Mouse (Mus musculus) lung, postnatal 0 days (tissue): Measurements from ENCODE around the gene Slc2a2. TPM values are rescaled to one million over a fixed set of nuclear protein-coding genes. Genes with fewer than 3 reads are reported as not detected.

Experiments
- ATAC-seq: fragments of 200-750 bp; cut with Nextera tagmentation; 2 replicates; pipeline ENCODE4 v1.8.0; 2017; ENCODE audit warnings: moderate library complexity
- DNase-seq: peaks from one replicate; pipeline ENCODE4 v3.0.0-alpha.2; 2016; ENCODE audit warnings: low spot score
- H3K27ac ChIP-seq: fragments of 300-500 bp; sonication (generic); 2 replicates; pipeline ENCODE4 v1.5.1; 2014; ENCODE audit warnings: antibody characterized with exemption, mild to moderate bottlenecking, low read length, mixed read lengths
- H3K27me3 ChIP-seq: fragments of 300-500 bp; sonication (generic); replicated peaks from 2 replicates; pipeline ENCODE4 v1.6.1; 2014; ENCODE audit warnings: low read length, mixed read lengths; ENCODE audit not compliant: insufficient read depth
- H3K36me3 ChIP-seq: fragments of 300-500 bp; sonication (generic); 2 replicates; pipeline ENCODE4 v1.6.1; 2014; ENCODE audit warnings: low read length, mixed read lengths; ENCODE audit not compliant: insufficient read depth
- H3K4me1 ChIP-seq: fragments of 300-500 bp; sonication (generic); 2 replicates; pipeline ENCODE4 v1.6.1; 2014; ENCODE audit warnings: antibody characterized with exemption, low read depth, low read length, mixed read lengths; ENCODE audit not compliant: insufficient read depth
- H3K4me2 ChIP-seq: fragments of 300-500 bp; sonication (generic); replicated peaks from 2 replicates; pipeline ENCODE4 v1.6.1; 2014; ENCODE audit warnings: low read depth, mild to moderate bottlenecking, low read length, moderate library complexity, mixed read lengths
- H3K4me3 ChIP-seq: fragments of 300-500 bp; sonication (generic); 2 replicates; pipeline ENCODE4 v1.5.1; 2014; ENCODE audit warnings: low read depth, low read length
- H3K9ac ChIP-seq: fragments of 300-500 bp; sonication (generic); replicated peaks from 2 replicates; pipeline ENCODE4 v1.6.1; 2014; ENCODE audit warnings: low read depth, mild to moderate bottlenecking
- H3K9me3 ChIP-seq: fragments of 300-500 bp; sonication (generic); 2 replicates; pipeline ENCODE4 v1.6.1; 2016; ENCODE audit warnings: low read length, mixed read lengths
- CTCF ChIP-seq: IDR thresholded peaks from 2 replicates; pipeline ENCODE4 v1.5.1; 2016; ENCODE audit warnings: antibody characterized with exemption, mild to moderate bottlenecking
- EP300 ChIP-seq: IDR thresholded peaks from 2 replicates; pipeline ENCODE4 v1.6.1; 2016; ENCODE audit warnings: antibody characterized with exemption, mild to moderate bottlenecking, control low read depth
- WGBS: fragments of 180-500 bp; shearing (Covaris S2); extraction: QIAGEN DNeasy Blood & Tissue Kit; methylation state at CpG from one replicate; pipeline ENCODE4 v1.1.7; 2014; 5-methylcytosine and 5-hydroxymethylcytosine counted together
- polyA plus RNA-seq: library from polyadenylated mRNA; unstranded; fragments of >200 nt; fragmentation: Nextera tagmentation; extraction: Ambion mirVana; gene quantifications from 2 replicates; pipeline ENCODE4 v1.2.1, GENCODE M21; 2015

The Slc2a2 gene
- polyA plus RNA-seq, 1 experiment from 2014 or later, result 0.24 TPM

DNA sequence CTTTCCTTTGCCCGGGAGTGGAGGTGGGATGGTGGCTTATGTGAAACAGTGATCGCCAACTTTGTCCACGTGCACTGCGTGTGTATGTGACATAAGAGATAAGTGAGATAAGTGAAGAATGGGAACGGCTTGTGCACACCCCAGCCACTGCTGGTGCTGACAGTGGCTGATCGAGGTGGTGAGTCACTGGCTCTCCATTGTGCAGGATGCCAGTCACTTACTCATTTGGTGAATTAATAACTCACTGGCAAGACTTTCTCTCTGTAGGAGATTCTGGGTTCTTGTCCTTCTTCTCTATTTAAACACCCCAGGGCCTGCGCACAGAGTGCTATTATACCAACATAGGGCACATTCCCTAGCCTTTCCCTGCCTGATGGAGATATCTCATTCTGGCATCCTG, 24.1 kb downstream of the Slc2a2 start:
- peaks cover 5% of the 10 kb centered on the region; the same call in 1 of the 2 replicates for H3K4me1 ChIP-seq
- H3K9ac ChIP-seq, result no peak overlapping the region
- no peak overlapping the region for H3K4me3 ChIP-seq
- H3K27me3 ChIP-seq, result no peaks in the 10 kb centered on the region
- ATAC-seq (peak; percentile 91), DNase-seq (peak; percentile 60)
- 0 out of 2 replicates have a peak overlapping the region, but pooled peaks have one; percentile 5 for H3K4me2 ChIP-seq
- peak overlapping the region; percentile 21; the same call in 1 of the 2 replicates for H3K27ac ChIP-seq
- H3K9me3 ChIP-seq, result no peaks in the 10 kb centered on the region
- peak; percentile 50; the same call in 1 of the 2 replicates for TF ChIP-seq EP300
- TF ChIP-seq CTCF, result no peak
- no peaks in the 10 kb centered on the region for H3K36me3 ChIP-seq
- 26% methylated on average over 7 of the region's 7 CpGs for WGBS

DNA sequence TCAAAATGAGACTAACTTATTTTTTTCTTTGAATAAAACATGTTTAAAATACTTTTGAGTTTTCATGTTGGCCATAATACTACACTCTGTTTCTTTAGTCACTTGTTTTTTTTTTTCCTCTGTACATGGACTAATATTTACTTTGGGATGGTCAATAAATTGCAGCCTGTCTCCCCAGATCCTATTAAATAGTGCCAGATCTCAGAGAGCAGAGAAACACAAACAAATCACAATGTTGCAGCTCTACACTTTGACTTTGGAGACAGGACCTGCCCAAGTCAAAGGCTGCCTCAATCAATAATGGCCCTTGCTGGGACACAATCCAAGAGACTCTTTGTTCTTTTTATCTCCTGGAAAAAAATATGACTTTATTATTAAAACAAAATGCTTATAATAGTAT, 24.8 kb downstream of the Slc2a2 start:
- H3K4me1 ChIP-seq, result peaks cover 5% of the 10 kb centered on the region; the same call in 1 of the 2 replicates
- no peak for TF ChIP-seq CTCF
- TF ChIP-seq EP300, result no peak
- no peak overlapping the region for H3K9ac ChIP-seq
- H3K4me3 ChIP-seq, result no peak overlapping the region
- no peaks in the 10 kb centered on the region for H3K27me3 ChIP-seq
- H3K36me3 ChIP-seq, result no peaks in the 10 kb centered on the region
- no peaks in the 10 kb centered on the region for H3K9me3 ChIP-seq
- H3K27ac ChIP-seq, result no peak overlapping the region
- ATAC-seq (no peak), DNase-seq (no peak)
- H3K4me2 ChIP-seq, result no peak overlapping the region

DNA sequence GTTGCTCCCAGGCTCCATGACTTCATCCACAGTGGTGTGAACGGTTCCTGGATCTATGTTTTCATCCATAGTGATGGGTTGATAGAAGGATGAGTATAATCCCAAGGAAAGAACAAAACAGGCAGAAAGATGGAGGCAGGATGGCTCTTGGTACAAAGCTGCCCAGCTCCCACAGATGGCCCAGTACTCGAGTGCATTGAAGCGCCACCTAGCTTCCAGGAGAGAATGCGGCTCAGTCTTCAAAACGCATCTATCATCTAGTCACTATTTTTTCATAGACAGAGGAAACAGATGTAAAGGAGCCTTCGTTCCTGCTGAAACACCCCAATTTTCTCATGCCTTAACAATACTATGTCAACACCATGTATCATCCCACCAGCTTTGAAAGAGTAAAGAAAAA, 25.8 kb downstream of the Slc2a2 start:
- no peak for TF ChIP-seq EP300
- TF ChIP-seq CTCF, result peak; percentile 37; the same call in 1 of the 2 replicates
- no peaks in the 10 kb centered on the region for H3K36me3 ChIP-seq
- ATAC-seq (no peak), DNase-seq (no peak)
- H3K4me2 ChIP-seq, result no peak overlapping the region
- peaks cover 5% of the 10 kb centered on the region; the same call in 1 of the 2 replicates for H3K4me1 ChIP-seq
- WGBS, result 59% methylated on average over 6 of the region's 6 CpGs
- H3K9me3 ChIP-seq, result no peaks in the 10 kb centered on the region
- H3K9ac ChIP-seq, result no peak overlapping the region
- H3K27me3 ChIP-seq, result no peaks in the 10 kb centered on the region
- H3K4me3 ChIP-seq, result no peak overlapping the region
- no peak overlapping the region for H3K27ac ChIP-seq

DNA sequence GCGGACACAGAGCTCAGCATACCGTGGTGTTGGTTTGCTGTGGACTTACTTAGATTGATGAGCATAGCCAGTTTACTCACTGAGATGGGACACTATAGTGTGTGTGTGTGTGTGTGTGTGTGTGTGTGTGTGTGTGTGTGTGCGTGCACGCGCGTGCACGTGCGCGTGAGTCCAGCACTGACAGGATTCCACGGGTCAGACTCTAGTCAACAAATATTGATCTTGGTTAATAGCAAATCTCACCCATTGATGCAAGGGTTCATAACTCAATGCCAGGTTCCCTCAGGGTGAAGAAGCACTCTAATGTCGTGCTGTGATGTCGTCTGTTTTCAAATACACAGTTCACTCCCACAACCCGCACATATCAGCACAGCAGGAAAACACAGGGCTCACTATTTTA, 27.5 kb downstream of the Slc2a2 start:
- DNase-seq (no peak), ATAC-seq (no peak)
- Histone ChIP-seq H3K4me2 (no peak overlapping the region), H3K9ac (no peak overlapping the region), H3K9me3 (no peaks in the 10 kb centered on the region), H3K27me3 (no peaks in the 10 kb centered on the region), H3K4me1 (peaks cover 5% of the 10 kb centered on the region; the same call in 1 of the 2 replicates), H3K4me3 (no peak overlapping the region), H3K27ac (no peak overlapping the region), H3K36me3 (no peaks in the 10 kb centered on the region)
- TF ChIP-seq CTCF, result no peak
- no peak for TF ChIP-seq EP300
- 77% methylated on average over 13 of the region's 13 CpGs for WGBS

DNA sequence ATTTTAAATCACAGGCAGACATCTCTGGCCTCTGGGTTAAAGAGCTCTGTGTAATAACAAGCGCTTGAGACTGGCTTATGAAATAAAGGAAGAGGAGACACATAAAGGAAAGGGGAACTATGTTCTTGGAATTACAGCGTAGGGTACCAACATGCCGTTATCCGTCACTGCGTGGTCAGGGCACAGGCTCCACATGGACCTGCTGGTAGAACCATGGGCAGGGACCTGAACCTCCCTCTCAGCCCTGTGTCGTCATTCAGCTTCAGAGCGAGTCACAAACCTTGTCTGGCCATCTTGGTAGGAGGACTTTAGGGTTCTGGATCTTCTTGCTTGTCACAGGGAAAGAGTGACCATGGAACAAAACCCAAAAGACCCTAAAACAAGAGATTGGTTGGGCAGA, 28.7 kb downstream of the Slc2a2 start:
- Histone ChIP-seq H3K4me3 (no peak overlapping the region), H3K36me3 (no peaks in the 10 kb centered on the region), H3K27ac (no peak overlapping the region), H3K9me3 (no peaks in the 10 kb centered on the region), H3K4me2 (no peak overlapping the region), H3K4me1 (peaks cover 4% of the 10 kb centered on the region; the same call in 1 of the 2 replicates), H3K9ac (no peak overlapping the region), H3K27me3 (no peaks in the 10 kb centered on the region)
- no peak for TF ChIP-seq CTCF
- no peak for TF ChIP-seq EP300
- 95% methylated on average over 7 of the region's 7 CpGs for WGBS
- ATAC-seq (no peak), DNase-seq (no peak)

DNA sequence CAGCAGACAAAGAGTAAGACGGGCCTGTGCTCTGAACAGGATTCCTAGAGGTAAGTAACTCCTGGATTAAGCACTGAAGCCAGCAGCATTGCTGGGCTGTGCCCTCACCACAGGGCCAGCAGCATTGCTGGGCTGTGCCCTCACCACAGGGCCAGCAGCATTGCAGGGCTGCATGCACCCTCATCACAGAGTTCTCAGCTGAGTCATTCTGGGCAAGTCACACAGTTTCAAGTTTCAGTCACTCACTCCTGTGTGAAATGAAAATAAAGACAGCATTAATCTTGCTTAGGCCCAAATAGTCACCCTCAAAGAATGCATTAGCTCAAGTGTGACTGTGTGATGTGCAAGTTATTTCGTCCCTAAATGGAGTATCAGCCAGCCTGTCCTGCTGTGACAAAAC, 37.0 kb downstream of the Slc2a2 start:
- no peaks in the 10 kb centered on the region for H3K36me3 ChIP-seq

DNA sequence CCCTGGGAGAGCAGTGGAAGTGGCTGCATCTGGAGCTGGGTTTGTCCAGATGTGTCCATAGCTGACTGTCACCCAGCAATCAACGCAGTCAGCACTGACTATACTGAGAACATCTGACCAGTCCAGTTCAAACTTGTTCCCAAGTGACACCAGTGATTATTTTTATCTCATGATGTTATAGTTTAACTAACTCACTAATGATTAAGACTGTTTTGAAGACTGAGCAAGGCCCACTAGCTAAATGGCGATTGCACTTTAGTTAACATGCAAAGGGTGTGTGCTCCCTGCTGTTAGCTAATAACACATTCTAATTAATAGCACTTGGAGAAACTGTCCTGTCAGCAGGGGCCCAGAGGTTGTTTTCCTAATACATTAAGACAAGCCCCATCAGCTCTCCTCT, 39.3 kb downstream of the Slc2a2 start:
- H3K9ac ChIP-seq, result no peak overlapping the region
- H3K36me3 ChIP-seq, result no peaks in the 10 kb centered on the region
- H3K27ac ChIP-seq, result no peak overlapping the region
- H3K27me3 ChIP-seq, result no peaks in the 10 kb centered on the region
- 60% methylated on average over 2 of the region's 2 CpGs for WGBS
- no peak overlapping the region for H3K4me2 ChIP-seq
- ATAC-seq (no peak), DNase-seq (no peak)
- H3K4me3 ChIP-seq, result no peak overlapping the region
- H3K4me1 ChIP-seq, result no peaks in the 10 kb centered on the region
- TF ChIP-seq EP300, result no peak
- no peak for TF ChIP-seq CTCF
- no peaks in the 10 kb centered on the region for H3K9me3 ChIP-seq

More for the DNA sequence above, 37.0 kb downstream of the Slc2a2 start:
- Histone ChIP-seq H3K4me3 (no peak overlapping the region), H3K9me3 (no peaks in the 10 kb centered on the region), H3K4me2 (no peak overlapping the region), H3K9ac (no peak overlapping the region), H3K4me1 (no peaks in the 10 kb centered on the region), H3K27ac (no peak overlapping the region), H3K27me3 (no peaks in the 10 kb centered on the region)
- ATAC-seq (no peak), DNase-seq (no peak)
- 64% methylated on average over 2 of the region's 2 CpGs for WGBS
- TF ChIP-seq CTCF (no peak), EP300 (no peak)
